Mouse (Mus musculus) lung, adult 2 months (tissue): ENCODE data around the gene B230217C12Rik.

Source experiments
- CTCF ChIP-seq: fragments of 200-500 bp; IDR thresholded peaks from 2 replicates; pipeline ENCODE4 v1.5.1; 2011; ENCODE audit warnings: mild to moderate bottlenecking, low read length, control low read depth; ENCODE audit not compliant: insufficient read depth
- POLR2A ChIP-seq: fragments of 200-500 bp; IDR thresholded peaks from 2 replicates; pipeline ENCODE4 v1.6.1; 2011; ENCODE audit warnings: low read depth, mild to moderate bottlenecking, control low read depth, low read length, borderline replicate concordance; ENCODE audit errors: extremely low read depth

GRCm38 (mm10) chr11:97839441-97840134, 992 bp upstream of the B230217C12Rik start:
- no peak for TF ChIP-seq POLR2A
- no peak for TF ChIP-seq CTCF
